Mouse (Mus musculus) stomach, postnatal 0 days (tissue): ENCODE measurements around the gene Fam193a.

Experiments
- CTCF ChIP-seq: IDR thresholded peaks from 2 replicates; pipeline ENCODE4 v1.5.1; 2016; ENCODE audit warnings: antibody characterized with exemption, low read depth, mild to moderate bottlenecking, moderate library complexity
- EP300 ChIP-seq: optimal IDR thresholded peaks from 2 replicates; pipeline ENCODE3; 2016; ENCODE audit warnings: antibody characterized with exemption

GRCm38 (mm10) chr5:34466079-34466478, 96.3 kb downstream of the Fam193a start:
- TF ChIP-seq CTCF (no peak), EP300 (no peak)
